Mouse (Mus musculus) embryo, embryonic 9.5 days (tissue): ENCODE data around the gene Fam25c.
A peak's percentile ranks its signal among the peaks of the same experiment; 100 is the strongest.
"Not testable (repeated sequence)": the region's sequence is repeated elsewhere in the genome, so short reads cannot be mapped to it uniquely, and the experiment has no call there.

Source experiments
- DNase-seq: peaks from one replicate; pipeline ENCODE4 v3.0.0-alpha.2; 2017; ENCODE audit errors: extremely low spot score

Fam25c gene

DNA sequence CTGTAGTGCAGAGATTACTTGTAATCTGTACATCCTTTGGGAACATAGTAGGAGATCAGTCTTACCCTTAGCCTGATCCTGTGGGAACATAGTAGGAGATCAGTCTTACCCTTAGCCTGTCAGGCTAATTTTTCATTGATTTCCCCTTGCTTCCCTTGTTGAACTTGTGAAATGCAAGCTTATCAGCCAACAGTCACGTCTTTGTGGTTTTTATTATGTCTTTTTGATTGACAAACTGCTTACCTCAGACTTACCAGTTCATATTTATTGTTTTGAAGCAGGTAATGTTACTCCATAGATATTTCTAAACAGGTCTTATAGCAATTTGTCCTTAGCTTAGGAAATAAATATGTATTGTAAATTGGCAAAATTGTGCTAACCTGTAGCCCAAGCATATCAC lies 27.6 kb downstream of the Fam25c start:
- no peak for DNase-seq

- DNase-seq: no peak
Observed at GRCm38 (mm10) chr14:34326606-34327005, 28.6 kb downstream of the Fam25c start.

DNA sequence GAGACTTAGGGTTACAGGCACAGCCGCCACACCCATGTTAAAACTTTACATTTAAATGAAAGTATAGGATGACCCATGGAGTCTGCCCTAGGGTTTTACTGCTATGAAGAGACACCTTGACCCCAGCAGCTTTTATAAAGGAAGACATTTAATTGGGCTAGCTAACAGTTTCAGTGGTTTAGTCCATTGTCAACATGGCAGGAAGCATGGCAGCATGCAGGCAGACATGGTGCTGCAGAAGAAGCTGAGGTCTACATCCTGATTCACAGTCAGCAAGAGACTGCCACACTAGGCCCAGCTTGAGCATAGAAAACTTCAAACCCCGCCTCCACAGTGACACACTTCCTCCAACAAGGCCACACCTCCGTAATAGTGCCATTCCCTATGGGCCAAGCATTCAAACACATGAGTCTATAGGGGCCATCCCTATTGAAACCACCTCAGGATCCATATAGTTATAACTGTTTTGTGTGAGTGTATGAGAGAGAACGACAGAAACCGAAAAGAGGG lies 31.6 kb downstream of the Fam25c start:
- DNase-seq: no peak

DNA sequence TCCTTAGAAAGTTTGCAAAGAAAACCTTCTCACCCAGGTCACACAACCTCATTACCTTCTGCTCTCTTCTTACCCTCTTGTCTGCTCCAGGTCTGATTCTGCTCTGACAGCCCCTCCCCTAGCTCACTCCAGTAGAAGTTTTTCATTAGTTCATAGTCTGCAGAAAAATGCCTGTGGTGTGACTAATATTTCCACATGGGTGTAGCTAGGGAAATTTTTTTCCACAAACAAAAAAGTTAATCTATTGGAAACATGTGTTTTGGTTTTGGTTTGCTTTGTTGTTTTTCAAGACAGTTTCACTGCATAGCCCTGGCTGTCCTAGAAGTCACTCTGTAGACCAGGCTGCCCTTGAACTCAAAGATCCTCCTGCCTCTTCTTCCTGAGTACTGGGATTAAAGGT lies 37.1 kb downstream of the Fam25c start:
- DNase-seq: no peak

- no peak for DNase-seq
Observed at GRCm38 (mm10) chr14:34317431-34317830, 37.8 kb downstream of the Fam25c start.

DNA sequence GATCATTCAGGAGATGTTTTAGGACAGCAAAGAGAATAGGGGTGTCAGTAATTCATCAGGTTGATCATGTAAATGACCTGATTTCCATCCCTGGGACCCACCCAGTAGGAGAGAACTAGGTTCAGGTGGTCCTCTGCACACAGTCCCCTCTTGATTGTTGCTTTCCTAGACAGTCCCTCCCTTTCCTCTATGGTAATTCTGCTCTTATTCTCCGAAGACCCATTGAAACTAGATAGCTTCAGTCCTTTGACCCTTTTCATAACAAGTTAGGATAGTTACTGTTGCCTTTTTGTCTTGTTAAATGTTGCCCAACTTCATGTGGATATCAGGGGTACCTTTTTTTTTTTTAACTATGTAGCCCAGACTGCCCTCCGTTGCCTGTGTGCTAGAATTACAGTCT lies 38.9 kb downstream of the Fam25c start:
- DNase-seq: no peak

DNA sequence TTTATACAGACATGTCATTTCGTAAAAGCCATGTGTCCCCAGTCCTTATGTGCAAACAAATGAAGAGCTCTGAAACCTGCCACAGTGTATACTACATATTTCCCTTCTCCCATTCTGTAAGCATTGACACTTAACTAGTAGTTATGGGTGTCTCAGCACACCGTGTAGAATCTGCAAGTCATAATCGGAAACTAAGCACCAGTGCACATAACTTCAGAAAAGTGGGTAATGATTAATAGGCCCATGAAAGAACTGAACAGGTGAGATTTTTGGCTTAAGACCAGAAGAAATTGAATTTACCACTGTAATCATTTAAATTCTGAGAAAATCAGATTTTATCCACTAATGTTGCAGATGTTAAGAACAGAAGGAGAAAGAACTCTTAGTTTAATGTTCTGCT lies 40.4 kb downstream of the Fam25c start:
- DNase-seq: no peak

DNA sequence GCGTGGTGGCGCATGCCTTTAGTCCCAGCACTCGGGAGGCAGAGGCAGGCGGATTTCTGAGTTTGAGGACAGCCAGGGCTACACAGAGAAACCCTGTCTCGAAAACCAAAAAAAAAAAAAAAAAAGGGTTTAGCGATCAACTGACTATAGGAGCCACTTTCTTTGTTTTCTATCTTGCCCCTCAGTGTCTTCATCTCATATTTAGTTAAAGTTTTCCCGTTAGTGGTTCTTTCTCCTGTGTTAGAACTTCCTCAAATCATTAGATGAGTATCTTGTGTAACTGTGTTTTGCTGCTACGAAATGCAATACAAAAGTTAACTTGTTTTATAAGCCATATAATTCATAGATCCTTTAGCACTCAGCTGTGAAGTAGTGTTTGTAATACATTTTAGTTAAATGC lies 40.9 kb downstream of the Fam25c start:
- not testable (repeated sequence) for DNase-seq

DNA sequence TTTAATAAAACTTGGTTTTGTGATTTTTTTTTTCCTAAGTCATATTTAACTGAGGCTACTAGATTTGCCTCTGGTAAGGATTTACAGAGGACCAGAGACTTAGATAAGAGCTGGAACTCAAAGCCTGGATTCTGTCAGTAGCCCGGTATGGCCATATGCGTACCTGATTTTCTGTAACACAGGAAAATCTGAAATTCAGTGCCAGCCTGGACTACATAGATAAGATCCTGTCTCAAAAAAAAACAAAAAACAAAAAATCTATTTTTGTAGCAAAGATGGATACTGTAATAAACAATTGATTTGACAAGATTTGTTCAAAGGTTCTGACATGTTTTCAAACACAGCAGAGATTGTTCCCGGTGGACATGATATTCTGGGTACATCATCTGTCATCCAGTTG lies 41.6 kb downstream of the Fam25c start:
- no peak for DNase-seq

GRCm38 (mm10) chr14:34312339-34313048 lies 42.7 kb downstream of the Fam25c start:
- DNase-seq: peak; percentile 14

DNA sequence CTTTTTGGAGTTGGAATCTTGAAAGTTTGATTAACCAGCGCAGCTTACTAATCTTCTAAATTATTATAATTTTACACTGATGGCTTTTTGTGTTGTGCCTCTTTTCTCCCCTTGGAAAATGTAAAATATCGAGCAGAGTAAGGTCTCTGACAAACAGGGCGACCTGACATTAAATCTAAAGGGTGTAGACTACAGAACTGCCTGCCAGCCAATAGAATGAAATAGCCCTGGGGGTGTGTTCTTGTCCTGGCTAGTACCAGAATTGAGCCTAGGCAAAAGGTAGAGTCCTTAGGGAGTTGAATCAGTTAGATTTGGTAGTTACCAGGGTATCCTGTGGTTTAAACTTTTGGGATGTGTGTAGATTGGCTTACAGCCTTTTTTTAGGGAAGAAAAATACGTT lies 43.5 kb downstream of the Fam25c start:
- peak; percentile 37 for DNase-seq

- DNase-seq: no peak
Observed at GRCm38 (mm10) chr14:34311021-34311631, 44.1 kb downstream of the Fam25c start.

DNA sequence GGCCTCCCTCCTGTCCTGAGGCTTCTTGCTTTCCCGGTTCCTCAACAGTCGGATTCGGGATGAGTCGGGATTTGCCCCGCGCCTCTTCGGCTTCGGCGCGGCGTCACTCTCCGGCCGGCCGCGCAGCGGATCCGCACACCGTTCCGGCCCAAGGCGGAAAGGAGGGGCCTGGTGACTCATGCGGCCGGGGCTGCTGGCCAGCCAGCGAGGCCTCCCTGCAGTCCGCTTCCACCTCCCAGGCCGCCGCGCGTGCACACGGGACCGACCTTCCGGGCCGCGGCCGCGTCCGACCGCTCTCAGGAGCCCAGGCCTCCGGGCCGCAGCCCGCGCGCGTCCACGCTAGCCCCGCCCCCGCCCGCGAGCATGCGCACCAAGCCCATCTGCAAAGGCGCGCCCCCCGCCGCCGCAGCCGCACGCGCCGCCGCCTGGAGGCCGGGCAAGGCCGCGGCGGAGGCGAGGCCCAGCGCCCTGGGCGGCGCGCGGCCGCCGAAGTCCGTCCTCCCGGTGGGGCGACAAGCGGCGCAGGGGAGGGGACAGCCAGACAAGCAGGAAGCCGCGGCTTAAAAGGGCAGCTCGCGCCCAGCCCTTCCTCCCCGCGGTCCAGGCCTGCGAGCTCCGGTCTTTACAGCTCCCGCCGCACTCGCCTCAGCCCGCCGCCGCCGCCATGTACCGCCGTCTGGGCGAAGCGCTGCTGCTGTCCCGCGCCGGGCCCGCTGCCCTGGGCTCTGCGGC lies 44.8 kb downstream of the Fam25c start, which contains the start of the genes Shld2 and Glud1:
Gene Shld2, minus strand, starts transcription at position 260 of the 732 bp plus-strand sequence.
Gene Glud1, plus strand, starts transcription at position 494 of the 732 bp plus-strand sequence.
- peak; percentile 97 for DNase-seq

GRCm38 (mm10) chr14:34309907-34310233 lies 45.4 kb downstream of the Fam25c start:
- DNase-seq: no peak

DNA sequence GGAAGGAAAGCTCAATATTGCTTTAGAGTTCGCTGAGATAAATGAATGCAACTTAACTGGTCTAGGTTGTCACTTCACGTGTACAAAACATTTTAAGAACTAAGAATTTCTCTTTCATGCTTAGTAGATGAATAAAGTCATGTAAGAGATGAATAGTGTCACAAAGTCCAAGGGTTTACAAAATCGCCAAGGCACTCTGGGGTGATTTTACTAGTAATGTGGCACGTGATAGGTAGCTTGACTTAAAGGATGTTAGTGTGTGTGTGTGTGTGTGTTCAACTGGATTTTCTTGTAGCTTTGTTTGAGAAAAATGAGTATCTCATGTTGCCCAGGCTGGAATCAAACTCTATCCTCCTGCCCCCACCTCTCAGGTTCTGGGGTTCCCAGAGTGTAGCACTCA lies 46.0 kb downstream of the Fam25c start:
- DNase-seq: no peak

DNA sequence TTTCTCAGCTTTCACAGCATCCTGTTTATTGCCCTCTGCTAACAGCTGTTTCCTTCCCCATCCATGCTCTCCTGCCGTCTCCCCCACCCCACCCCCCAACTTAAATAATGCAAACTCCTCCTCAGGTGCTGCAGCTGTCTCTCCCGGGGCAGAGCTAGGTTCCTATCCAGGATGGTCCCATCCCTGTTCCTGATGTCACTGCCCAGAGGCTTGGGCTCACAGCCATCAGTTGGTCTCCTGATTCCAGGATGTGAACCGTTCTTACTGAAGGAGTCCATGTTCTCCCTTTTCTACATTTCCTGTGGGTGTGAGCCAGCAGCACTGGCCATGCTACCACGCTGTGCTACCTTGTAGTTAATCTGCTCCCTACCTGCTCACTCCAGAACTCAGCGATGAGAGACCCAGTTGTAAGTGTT lies 52.0 kb downstream of the Fam25c start:
- no peak for DNase-seq

GRCm38 (mm10) chr14:34302681-34303242 lies 52.5 kb downstream of the Fam25c start:
- no peak for DNase-seq
